Comparison of ENCODE assay signal across 23 mouse cellular contexts in the genomic region with DNA sequence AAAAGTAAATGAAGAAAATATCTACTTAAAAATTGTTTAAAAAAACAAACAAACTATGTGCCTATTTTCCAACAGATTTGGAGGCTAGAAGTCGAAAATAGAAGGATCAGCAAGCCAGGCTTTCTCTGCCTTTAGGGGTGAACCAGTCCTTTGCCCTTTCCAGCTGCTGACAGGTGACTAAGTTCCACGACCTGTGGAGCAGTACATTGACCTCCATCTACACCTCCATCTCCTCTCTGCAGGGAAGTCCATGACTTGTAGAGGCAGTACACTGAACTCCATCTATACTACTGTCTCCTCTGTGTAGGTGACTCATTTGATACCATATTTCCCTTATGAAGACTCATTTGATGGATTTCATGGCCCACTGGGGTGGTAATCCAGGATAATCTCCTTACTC.
DNase-seq lines count a peak whose midpoint lies in the region; ATAC-seq and TF ChIP-seq lines count a peak whose summit lies in the region.
"Had no signal": no experiment of that assay in that cellular context is flagged by ENCODE, and none has a peak within 500 bp of the region (broad histone marks: within the 10 kb centered on the region; RNA-seq: fewer than 3 reads in every experiment).

No protein-coding gene starts in this region.

- H3K4me3 ChIP-seq in liver, adult 2 months (ENCODE audit: insufficient read depth, low read depth, low read length), result no peak overlapping the region
- H3K4me3 ChIP-seq in liver, embryonic 11.5 days (ENCODE audit: low read depth, low read length), result no peak overlapping the region
- H3K4me3 ChIP-seq in liver, embryonic 16.5 days (ENCODE audit: low read depth, low read length), result no peak overlapping the region
- no peak overlapping the region for H3K4me3 ChIP-seq in liver, postnatal 0 days (ENCODE audit: low read depth, low read length)
- H3K4me3 ChIP-seq: embryonic facial prominence, embryonic 10.5 days; embryonic facial prominence, embryonic 12.5 days; forebrain, embryonic 13.5 days; forebrain, embryonic 15.5 days had no signal

- H3K4me1 ChIP-seq in liver, adult 2 months (ENCODE audit: control insufficient read depth, insufficient read depth, low read length), result peaks cover 2% of the 10 kb centered on the region; the same call in 1 of the 2 replicates
- no peaks in the 10 kb centered on the region for H3K4me1 ChIP-seq in liver, embryonic 11.5 days (replicated peaks; ENCODE audit: control insufficient read depth, insufficient read depth, low read length)
- no peaks in the 10 kb centered on the region; the same call in 1 of the 2 replicates for H3K4me1 ChIP-seq in liver, embryonic 16.5 days (ENCODE audit: control insufficient read depth, low read depth, low read length)
- H3K4me1 ChIP-seq in liver, postnatal 0 days (ENCODE audit: insufficient read depth), result peaks cover 4% of the 10 kb centered on the region; the same call in 1 of the 2 replicates
- H3K4me1 ChIP-seq: embryonic facial prominence, embryonic 10.5 days; embryonic facial prominence, embryonic 12.5 days; forebrain, embryonic 13.5 days; forebrain, embryonic 15.5 days had no signal

- TF ChIP-seq EP300 in liver, postnatal 0 days (IDR thresholded peaks at IDR 0.05; ENCODE audit: low read depth), result no peak

- DNase-seq in liver, adult 2 months (ENCODE audit: extremely low read depth, low read depth, low spot score), result peak; percentile 79
- no peak for DNase-seq in liver, embryonic 11.5 days (ENCODE audit: low spot score)
- no peak for DNase-seq in liver
- DNase-seq in liver, postnatal 0 days, result no peak
- DNase-seq: adrenal gland, adult 8-10 months; adrenal gland, postnatal 14 days; adrenal gland, postnatal 36 days; B cell, adult 2 months; cerebellum, adult 11-12 months; cerebellum, adult 2 months; cerebellum, adult 9-10 months; cerebellum, postnatal 10 days; cerebellum, postnatal 25 days had no signal

- H3K79me2 ChIP-seq in liver, adult 2 months (ENCODE audit: control insufficient read depth, insufficient read depth, low read length), result peaks cover 2% of the 10 kb centered on the region; the same call in 1 of the 2 replicates

- no peak for TF ChIP-seq POLR2A in liver, adult 2 months (IDR thresholded peaks at IDR 0.05; ENCODE audit: extremely low read depth, insufficient read depth, low read length)

- no peaks in the 10 kb centered on the region for H3K27me3 ChIP-seq in liver, adult 2 months (ENCODE audit: control insufficient read depth, insufficient read depth, low read length)
- H3K27me3 ChIP-seq in liver, embryonic 11.5 days (replicated peaks; ENCODE audit: control insufficient read depth, insufficient read depth, low read length), result no peaks in the 10 kb centered on the region
- H3K27me3 ChIP-seq in liver, embryonic 16.5 days (ENCODE audit: control insufficient read depth, insufficient read depth, low read depth, low read length), result no peaks in the 10 kb centered on the region
- H3K27me3 ChIP-seq in liver, postnatal 0 days (ENCODE audit: insufficient read depth, low read length), result no peaks in the 10 kb centered on the region
- H3K27me3 ChIP-seq: CH12.LX; embryonic facial prominence, embryonic 12.5 days; forebrain, embryonic 13.5 days; forebrain, embryonic 15.5 days; Patski had no signal

- no peaks in the 10 kb centered on the region for H3K36me3 ChIP-seq in liver, adult 2 months (ENCODE audit: control insufficient read depth, insufficient read depth, low read length)
- no peaks in the 10 kb centered on the region for H3K36me3 ChIP-seq in liver, embryonic 11.5 days (ENCODE audit: control insufficient read depth, insufficient read depth, low read length)
- no peaks in the 10 kb centered on the region for H3K36me3 ChIP-seq in liver, embryonic 16.5 days (ENCODE audit: control insufficient read depth, insufficient read depth)
- H3K36me3 ChIP-seq in liver, postnatal 0 days (replicated peaks; ENCODE audit: insufficient read depth, low read length), result no peaks in the 10 kb centered on the region
- H3K36me3 ChIP-seq: embryonic facial prominence, embryonic 10.5 days; embryonic facial prominence, embryonic 12.5 days; forebrain, embryonic 15.5 days; G1E had no signal

- no peak overlapping the region for H3K27ac ChIP-seq in liver, adult 2 months (replicated peaks; ENCODE audit: insufficient read depth, low read depth, low read length)
- H3K27ac ChIP-seq in liver, embryonic 11.5 days (ENCODE audit: low read depth, low read length), result no peak overlapping the region
- no peak overlapping the region for H3K27ac ChIP-seq in liver, embryonic 16.5 days (ENCODE audit: low read length)
- peak overlapping the region; percentile 44; the same call in 1 of the 2 replicates for H3K27ac ChIP-seq in liver, postnatal 0 days (ENCODE audit: low read depth)
- H3K27ac ChIP-seq: embryonic facial prominence, embryonic 10.5 days; embryonic facial prominence, embryonic 12.5 days; forebrain, embryonic 13.5 days; forebrain, embryonic 15.5 days had no signal

- 22% methylated on average over 2 of the region's 2 CpGs for WGBS in liver, adult 2 months
- 47% methylated on average over 2 of the region's 2 CpGs for WGBS in liver, embryonic 11.5 days
- WGBS in liver, embryonic 16.5 days (ENCODE audit: insufficient replicate concordance), result 39% methylated on average over 2 of the region's 2 CpGs
- 50% methylated on average over 2 of the region's 2 CpGs for WGBS in liver, postnatal 0 days (ENCODE audit: insufficient replicate concordance)

- H3K9ac ChIP-seq in liver, adult 2 months (ENCODE audit: low read depth, low read length), result no peak overlapping the region
- no peak overlapping the region for H3K9ac ChIP-seq in liver, embryonic 11.5 days (ENCODE audit: low read depth, low read length)
- no peak overlapping the region for H3K9ac ChIP-seq in liver, embryonic 16.5 days (ENCODE audit: low read depth, low read length)
- H3K9ac ChIP-seq in liver, postnatal 0 days (replicated peaks), result no peak overlapping the region
- H3K9ac ChIP-seq: embryonic facial prominence, embryonic 12.5 days; forebrain, embryonic 13.5 days; forebrain, embryonic 15.5 days had no signal

- no peaks in the 10 kb centered on the region for H3K9me3 ChIP-seq in liver, embryonic 11.5 days (ENCODE audit: control insufficient read depth, low read length)
- H3K9me3 ChIP-seq in liver, embryonic 16.5 days (replicated peaks; ENCODE audit: control insufficient read depth, low read length), result no peaks in the 10 kb centered on the region
- no peaks in the 10 kb centered on the region for H3K9me3 ChIP-seq in liver, postnatal 0 days (ENCODE audit: low read length)
- H3K9me3 ChIP-seq: embryonic facial prominence, embryonic 10.5 days; embryonic facial prominence, embryonic 12.5 days; forebrain, embryonic 13.5 days; forebrain, embryonic 15.5 days had no signal

- H3K4me2 ChIP-seq in liver, embryonic 11.5 days, result no peak overlapping the region
- H3K4me2 ChIP-seq in liver, embryonic 16.5 days (ENCODE audit: low read depth, low read length), result no peak overlapping the region
- no peak overlapping the region for H3K4me2 ChIP-seq in liver, postnatal 0 days (ENCODE audit: low read depth, low read length)
- H3K4me2 ChIP-seq: embryonic facial prominence, embryonic 12.5 days; forebrain, embryonic 13.5 days; forebrain, embryonic 15.5 days had no signal

- no peak for ATAC-seq in liver, embryonic 11.5 days (replicated peaks; ENCODE audit: low FRiP score)
- peak; percentile 71 for ATAC-seq in liver, embryonic 16.5 days (ENCODE audit: low read depth)
- peak; percentile 63 for ATAC-seq in liver, postnatal 0 days
- ATAC-seq: activated CD4-positive, CD25-positive, alpha-beta regulatory T cell, adult 4 months; CD4-positive, CD25-positive, alpha-beta regulatory T cell, adult 4 months; forebrain, embryonic 13.5 days; forebrain, embryonic 15.5 days; Patski had no signal

- no peak for TF ChIP-seq CTCF in liver, adult 2 months (IDR thresholded peaks at IDR 0.05; ENCODE audit: low read depth, low read length)
- TF ChIP-seq CTCF in liver, postnatal 0 days (IDR thresholded peaks at IDR 0.05; ENCODE audit: low read depth), result no peak
